In the genomic region with DNA sequence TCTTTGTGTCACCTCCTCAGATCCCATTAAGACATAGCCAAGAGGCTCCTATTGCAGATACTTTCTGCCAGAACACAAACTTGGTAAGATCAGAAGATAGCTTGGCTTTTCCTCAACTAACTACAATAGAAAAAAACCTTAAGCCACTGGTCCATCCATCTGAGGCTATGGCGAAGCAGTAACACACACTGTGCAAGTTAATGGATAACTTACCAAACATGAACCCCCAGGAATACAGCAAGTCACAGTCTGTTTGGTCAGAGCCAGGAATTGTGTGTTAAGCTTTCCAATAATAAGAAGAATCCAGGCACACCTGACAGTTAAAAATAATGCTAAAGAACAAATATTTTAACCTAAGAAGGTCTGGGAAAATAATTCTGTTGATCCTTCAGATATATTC, we compare ENCODE assay signal across 17 mouse cellular contexts.
"Had no signal": no experiment of that assay in that cellular context is flagged by ENCODE, and none has a peak within 500 bp of the region (broad histone marks: within the 10 kb centered on the region; RNA-seq: fewer than 3 reads in every experiment).

No protein-coding gene starts in this region.

- H3K27me3 ChIP-seq: lung, embryonic 15.5 days; megakaryocyte, embryonic 14.5 days; midbrain, embryonic 13.5 days; midbrain, embryonic 15.5 days; neural tube, embryonic 12.5 days; stomach, embryonic 15.5 days had no signal

- H3K36me3 ChIP-seq: lung, embryonic 15.5 days; midbrain, embryonic 13.5 days; midbrain, embryonic 15.5 days; neural tube, embryonic 12.5 days; stomach, embryonic 15.5 days had no signal

- H3K4me2 ChIP-seq: lung, embryonic 15.5 days; midbrain, embryonic 11.5 days; midbrain, embryonic 13.5 days; midbrain, embryonic 15.5 days; neural tube, embryonic 12.5 days; stomach, embryonic 15.5 days had no signal

- H3K4me3 ChIP-seq: lung, embryonic 15.5 days; megakaryocyte, embryonic 14.5 days; midbrain, embryonic 13.5 days; midbrain, embryonic 15.5 days; neural tube, embryonic 12.5 days; stomach, embryonic 15.5 days had no signal

- H3K9ac ChIP-seq: lung, embryonic 15.5 days; midbrain, embryonic 13.5 days; midbrain, embryonic 15.5 days; neural tube, embryonic 12.5 days; stomach, embryonic 15.5 days had no signal

- H3K27ac ChIP-seq: lung, embryonic 15.5 days; macrophage; midbrain, embryonic 13.5 days; midbrain, embryonic 15.5 days; neural tube, embryonic 12.5 days; stomach, embryonic 15.5 days; stomach, postnatal 0 days had no signal

- H3K4me1 ChIP-seq: lung, embryonic 15.5 days; megakaryocyte, embryonic 14.5 days; midbrain, embryonic 13.5 days; midbrain, embryonic 15.5 days; neural tube, embryonic 12.5 days; stomach, embryonic 15.5 days had no signal

- ATAC-seq: lung, postnatal 0 days; midbrain, embryonic 13.5 days; midbrain, embryonic 15.5 days had no signal

- DNase-seq: lung, adult 2 months; lung, postnatal 14 days; lung, postnatal 36 days; right cerebral cortex, postnatal 14 days; thymus, adult 2 months; thymus, postnatal 25 days; thymus, postnatal 4 days had no signal

- H3K9me3 ChIP-seq: lung, embryonic 15.5 days; megakaryocyte, embryonic 14.5 days; midbrain, embryonic 13.5 days; midbrain, embryonic 15.5 days; neural tube, embryonic 12.5 days; stomach, embryonic 15.5 days had no signal
